Mouse (Mus musculus): ENCODE data around the gene Hoxc11. TPM values are rescaled to one million over a fixed set of nuclear protein-coding genes. Genes with fewer than 3 reads are reported as not detected.

Hoxc11 gene
- total and polyA plus RNA-seq, 3 experiments: not detected

- Histone ChIP-seq H3K27ac (ENCODE audit: control insufficient read depth, low read depth, low read length) (peak overlapping the region; percentile 99), H3K9ac (ENCODE audit: control insufficient read depth, low read depth, low read length, poor library complexity, severe bottlenecking) (peak overlapping the region; percentile 98), H3K4me1 (ENCODE audit: control insufficient read depth in 1 of 2, insufficient read depth in 2 of 2, low read length in 2 of 2) (peaks cover 15 to 34% of the 10 kb centered on the region in 2 experiments), H3K4me3 (ENCODE audit: control insufficient read depth in 1 of 2, insufficient read depth in 1 of 2, low read depth in 2 of 2, low read length in 2 of 2) (peak overlapping the region; percentile 60 to 68), H3K79me2 (ENCODE audit: control insufficient read depth, insufficient read depth, low read length, poor library complexity) (peaks cover 27% of the 10 kb centered on the region), H3K27me3 (ENCODE audit: control insufficient read depth in 1 of 2, insufficient read depth in 2 of 2, low read length in 2 of 2) (no peaks in the 10 kb centered on the region), H3K36me3 (ENCODE audit: control insufficient read depth in 1 of 2, insufficient read depth in 2 of 2, low read length in 2 of 2) (peaks cover 0 to 31% of the 10 kb centered on the region in 2 experiments; a peak in 2 of 4 replicates), H3K9me3 (replicated peaks; ENCODE audit: insufficient read depth, low read length) (no peaks in the 10 kb centered on the region)
- peak; percentile 79 for DNase-seq (ENCODE audit: low read depth, low spot score)
- TF ChIP-seq HCFC1 (IDR thresholded peaks at IDR 0.05; ENCODE audit: low read depth, low read length) (peak; percentile 6; the same call in 1 of the 2 replicates), TBP (IDR thresholded peaks at IDR 0.05; ENCODE audit: low read depth, low read length) (no peak), POLR2AphosphoS5 (IDR thresholded peaks at IDR 0.05; ENCODE audit: borderline replicate concordance, low read depth, low read length) (no peak), UBTF (IDR thresholded peaks at IDR 0.05; ENCODE audit: borderline replicate concordance, insufficient read depth, low read depth, low read length) (peak; percentile 88; the same call in 1 of the 2 replicates), KAT2A (conservative IDR thresholded peaks at IDR 0.05; ENCODE audit: low read depth, low read length) (0 out of 2 replicates have a peak, but pooled peaks have one; percentile 22), POLR2A (IDR thresholded peaks at IDR 0.05; ENCODE audit: control insufficient read depth in 1 of 2, insufficient read depth in 1 of 2, low read depth in 1 of 2, low read length in 2 of 2, poor library complexity in 1 of 2) (peak in 1 of 2 experiments; percentile 40; a peak in 2 of 4 replicates), SIN3A (IDR thresholded peaks at IDR 0.05; ENCODE audit: low read length) (no peak), CTCF (IDR thresholded peaks at IDR 0.05 in 2 of 3, conservative IDR thresholded peaks at IDR 0.05 in 1 of 3; ENCODE audit: control insufficient read depth in 1 of 3, insufficient read depth in 1 of 3, low read depth in 2 of 3, low read length in 3 of 3, poor library complexity in 1 of 3, severe bottlenecking in 1 of 3) (no peak), ZKSCAN1 (IDR thresholded peaks at IDR 0.05; ENCODE audit: low read depth, low read length) (0 out of 2 replicates have a peak, but pooled peaks have one; percentile 19), MXI1 (IDR thresholded peaks at IDR 0.05; ENCODE audit: low read depth, low read length) (no peak; the same call in 1 of the 2 replicates), MYB (IDR thresholded peaks at IDR 0.05; ENCODE audit: low read depth, low read length) (peak; percentile 29; the same call in 1 of the 2 replicates), MAX (IDR thresholded peaks at IDR 0.05; ENCODE audit: low read length) (no peak), EP300 (IDR thresholded peaks at IDR 0.05; ENCODE audit: low read depth in 1 of 2, low read length in 2 of 2) (peak; percentile 11 to 20; a peak in 1 of 4 replicates), ELF1 (IDR thresholded peaks at IDR 0.05; ENCODE audit: low read depth, low read length) (peak; percentile 6; the same call in 1 of the 2 replicates), ZC3H11A (IDR thresholded peaks at IDR 0.05; ENCODE audit: low read depth, low read length) (0 out of 2 replicates have a peak, but pooled peaks have one; percentile 3), NRF1 (IDR thresholded peaks at IDR 0.05; ENCODE audit: insufficient read depth, low read depth, low read length, poor library complexity, severe bottlenecking) (no peak), RCOR1 (IDR thresholded peaks at IDR 0.05; ENCODE audit: low read depth, low read length) (0 out of 2 replicates have a peak, but pooled peaks have one; percentile 44), MEF2A (IDR thresholded peaks at IDR 0.05; ENCODE audit: extremely low read depth, insufficient replicate concordance, low read depth, low read length, poor library complexity, severe bottlenecking) (no peak), GABPA (IDR thresholded peaks at IDR 0.05; ENCODE audit: low read depth, low read length) (no peak), POLR2AphosphoS2 (IDR thresholded peaks at IDR 0.05; ENCODE audit: low read length) (no peak), JUND (IDR thresholded peaks at IDR 0.05; ENCODE audit: low read depth, low read length) (no peak), NELFE (IDR thresholded peaks at IDR 0.05; ENCODE audit: low read depth, low read length) (peak; percentile 35; the same call in 1 of the 2 replicates), MYC (IDR thresholded peaks at IDR 0.05; ENCODE audit: low read depth, low read length) (no peak), CHD2 (IDR thresholded peaks at IDR 0.05; ENCODE audit: low read length) (no peak)
These were observed 46.3 kb downstream of the Hoxc11 start for GRCm38 (mm10) chr15:103000501-103000901.
